Mouse (Mus musculus) kidney, adult 2 months (tissue): Measurements from ENCODE around the gene Gm45140.

Source experiments
- CTCF ChIP-seq: fragments of 200-500 bp; conservative IDR thresholded peaks from 2 replicates; pipeline ENCODE4 v1.5.1; 2011; ENCODE audit warnings: low read depth, mild to moderate bottlenecking, control low read depth, low read length, moderate library complexity, mixed read lengths; ENCODE audit not compliant: insufficient read depth, insufficient read length
- POLR2A ChIP-seq: fragments of 200-500 bp; IDR thresholded peaks from one replicate; pipeline ENCODE4 v1.6.1; 2011; ENCODE audit warnings: low read depth, low read length, control low read depth

DNA sequence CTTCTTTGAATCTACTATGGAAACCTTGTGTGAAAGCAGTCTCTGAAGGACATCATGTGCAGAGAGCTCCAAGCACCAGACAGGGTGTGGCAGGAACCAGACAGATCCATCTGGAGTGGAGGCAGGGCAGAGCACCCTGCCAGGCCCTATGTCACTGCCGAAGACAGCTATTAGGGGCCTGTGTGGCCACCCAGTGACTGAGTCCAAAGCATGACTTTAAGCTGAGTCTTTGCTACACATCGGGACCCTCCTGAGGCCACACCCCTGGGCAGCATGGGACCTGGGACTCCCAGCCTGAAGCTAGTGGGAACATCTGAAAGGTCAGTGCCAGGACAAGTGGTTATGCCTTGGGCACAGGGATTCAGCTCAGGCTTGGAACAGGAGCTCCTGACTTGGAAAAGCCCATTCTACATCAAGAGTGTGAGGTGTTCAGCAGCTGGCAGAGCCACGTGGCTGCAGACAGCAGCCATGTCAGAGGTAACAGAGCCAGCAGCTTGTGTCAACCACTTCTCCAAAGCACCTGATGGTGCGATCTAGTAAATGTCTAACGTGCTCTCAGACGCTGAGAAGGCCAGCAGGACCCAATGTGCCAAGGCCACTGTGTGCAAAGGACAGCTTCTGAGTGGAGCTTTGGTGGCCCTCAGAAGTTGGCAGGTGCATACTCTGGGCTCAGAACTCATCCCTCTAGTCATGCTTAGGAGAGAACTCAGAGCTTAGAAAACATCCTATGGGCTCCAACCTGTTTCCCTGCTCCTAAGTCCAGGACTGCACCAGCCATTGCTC is 48.3 kb downstream of the Gm45140 start:
- TF ChIP-seq POLR2A (no peak), CTCF (no peak)
